Mouse (Mus musculus) ES-Bruce4 (cell line): Measurements from ENCODE around the gene Mettl7a2. TPM values are rescaled to one million over a fixed set of nuclear protein-coding genes. Genes with fewer than 3 reads are reported as not detected.

Experiments used
- H3K27ac ChIP-seq: 2 replicates; pipeline ENCODE4 v1.5.1; 2012; ENCODE audit warnings: low read length, inconsistent platforms; ENCODE audit not compliant: insufficient read depth
- H3K27me3 ChIP-seq: 2 replicates; pipeline ENCODE4 v1.6.1; 2012; ENCODE audit warnings: mild to moderate bottlenecking, low read length, inconsistent platforms; ENCODE audit not compliant: control insufficient read depth, poor library complexity, insufficient read depth, severe bottlenecking
- H3K36me3 ChIP-seq: 2 replicates; pipeline ENCODE4 v1.6.1; 2012; ENCODE audit warnings: inconsistent platforms, mild to moderate bottlenecking, low read length, moderate library complexity; ENCODE audit not compliant: control insufficient read depth, poor library complexity, insufficient read depth, severe bottlenecking
- H3K4me1 ChIP-seq: one replicate; pipeline ENCODE4 v1.8.1; 2011; ENCODE audit warnings: low read length; ENCODE audit not compliant: control insufficient read depth, insufficient read depth
- H3K4me3 ChIP-seq: 2 replicates; pipeline ENCODE4 v1.5.1; 2011; ENCODE audit warnings: low read depth, mild to moderate bottlenecking, low read length
- H3K9ac ChIP-seq: 2 replicates; pipeline ENCODE4 v1.6.1; 2012; ENCODE audit warnings: low read depth, mild to moderate bottlenecking, inconsistent platforms; ENCODE audit not compliant: poor library complexity, severe bottlenecking
- H3K9me3 ChIP-seq: replicated peaks from 2 replicates; pipeline ENCODE4 v1.6.1; 2012; ENCODE audit warnings: mild to moderate bottlenecking, low read length, inconsistent platforms; ENCODE audit not compliant: control insufficient read depth, poor library complexity, insufficient read depth, severe bottlenecking
- CTCF ChIP-seq: IDR thresholded peaks from one replicate; pipeline ENCODE4 v1.8.1; 2011; ENCODE audit warnings: low read depth, low read length
- EP300 ChIP-seq: IDR thresholded peaks from 2 replicates; pipeline ENCODE4 v1.6.1; 2011; ENCODE audit warnings: low read depth, low read length; ENCODE audit not compliant: insufficient read depth
- POLR2A ChIP-seq: IDR thresholded peaks from one replicate; pipeline ENCODE4 v1.8.1; 2011; ENCODE audit warnings: low read length; ENCODE audit not compliant: insufficient read depth
- polyA plus RNA-seq: library from polyadenylated mRNA; stranded (reverse); fragments of >200 nt; gene quantifications from 2 replicates; pipeline ENCODE4 v1.2.4, GENCODE M21; 2011; ENCODE audit warnings: low read depth; ENCODE audit not compliant: missing spikeins, insufficient read depth, insufficient read length

Gene Mettl7a2
- polyA plus RNA-seq, 1 experiment, result not detected

DNA sequence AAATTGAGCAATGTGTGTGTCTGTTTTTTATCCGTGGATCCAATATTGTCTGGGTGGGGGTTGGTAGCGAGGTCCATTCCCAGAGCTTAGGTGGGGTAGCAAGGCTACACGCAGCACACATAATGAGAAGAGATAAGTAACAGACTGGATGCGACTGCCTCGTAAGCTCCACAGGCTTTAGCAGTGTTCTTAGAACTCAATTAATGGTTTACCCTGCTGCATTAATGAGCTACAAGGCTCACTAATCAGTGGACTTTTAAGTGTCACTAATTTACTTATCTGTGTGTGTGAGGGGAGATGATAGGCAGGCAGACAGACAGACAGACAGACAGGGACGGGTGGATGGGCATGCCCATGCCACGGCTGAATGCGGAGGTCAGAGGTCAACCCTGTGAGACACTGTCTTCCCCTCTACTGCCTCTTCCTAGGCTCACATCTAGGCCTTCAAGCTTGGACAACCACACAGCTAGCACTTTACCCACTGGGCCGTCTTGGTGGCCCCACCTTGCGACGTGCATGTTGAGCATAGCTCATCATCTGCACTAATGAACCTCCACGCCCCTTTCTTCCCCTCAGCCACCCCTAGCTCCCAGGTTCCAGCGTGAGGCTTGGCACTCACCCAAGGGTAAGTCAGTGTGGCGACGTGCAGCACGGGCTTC lies 47.7 kb downstream of the Mettl7a2 start:
- Histone ChIP-seq H3K27me3 (no peaks in the 10 kb centered on the region), H3K9me3 (no peaks in the 10 kb centered on the region), H3K36me3 (peaks cover 3% of the 10 kb centered on the region)

DNA sequence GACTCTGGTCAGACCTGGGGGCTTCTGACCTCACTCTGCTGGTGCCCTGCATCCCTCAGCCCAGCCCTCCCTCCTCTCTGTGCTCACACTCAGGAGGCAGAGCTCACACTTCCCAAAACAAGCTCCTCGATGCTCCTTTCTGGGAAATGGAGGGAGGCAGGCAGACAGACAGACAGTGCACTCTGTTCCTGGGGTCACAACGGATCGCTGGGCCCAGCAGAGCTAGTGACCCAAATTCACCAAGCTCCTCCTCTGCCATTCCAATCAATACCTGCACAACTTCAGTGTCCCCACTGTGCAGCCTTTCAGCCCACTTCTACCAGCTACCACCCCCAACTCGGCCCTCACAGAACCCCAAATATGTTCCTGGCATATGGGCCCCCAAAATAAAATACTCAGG lies 48.8 kb downstream of the Mettl7a2 start:
- no peaks in the 10 kb centered on the region for H3K27me3 ChIP-seq
- no peaks in the 10 kb centered on the region for H3K4me1 ChIP-seq
- H3K27ac ChIP-seq, result no peak overlapping the region
- TF ChIP-seq CTCF (no peak), POLR2A (no peak), EP300 (no peak)
- H3K9me3 ChIP-seq, result no peaks in the 10 kb centered on the region
- no peak overlapping the region for H3K9ac ChIP-seq
- H3K36me3 ChIP-seq, result peaks cover 3% of the 10 kb centered on the region
- H3K4me3 ChIP-seq, result no peak overlapping the region

More for the DNA sequence above, 47.7 kb downstream of the Mettl7a2 start:
- no peak overlapping the region for H3K9ac ChIP-seq
- H3K27ac ChIP-seq, result no peak overlapping the region
- TF ChIP-seq CTCF (no peak), EP300 (no peak), POLR2A (no peak)
- no peaks in the 10 kb centered on the region for H3K4me1 ChIP-seq
- no peak overlapping the region for H3K4me3 ChIP-seq

GRCm38 (mm10) chr15:100402347-100402746 lies 49.3 kb downstream of the Mettl7a2 start:
- Histone ChIP-seq H3K27ac (no peak overlapping the region), H3K4me3 (no peak overlapping the region), H3K4me1 (no peaks in the 10 kb centered on the region), H3K9ac (no peak overlapping the region), H3K27me3 (no peaks in the 10 kb centered on the region), H3K9me3 (no peaks in the 10 kb centered on the region), H3K36me3 (peaks cover 3% of the 10 kb centered on the region)
- no peak for TF ChIP-seq CTCF
- TF ChIP-seq EP300, result no peak
- TF ChIP-seq POLR2A, result no peak

DNA sequence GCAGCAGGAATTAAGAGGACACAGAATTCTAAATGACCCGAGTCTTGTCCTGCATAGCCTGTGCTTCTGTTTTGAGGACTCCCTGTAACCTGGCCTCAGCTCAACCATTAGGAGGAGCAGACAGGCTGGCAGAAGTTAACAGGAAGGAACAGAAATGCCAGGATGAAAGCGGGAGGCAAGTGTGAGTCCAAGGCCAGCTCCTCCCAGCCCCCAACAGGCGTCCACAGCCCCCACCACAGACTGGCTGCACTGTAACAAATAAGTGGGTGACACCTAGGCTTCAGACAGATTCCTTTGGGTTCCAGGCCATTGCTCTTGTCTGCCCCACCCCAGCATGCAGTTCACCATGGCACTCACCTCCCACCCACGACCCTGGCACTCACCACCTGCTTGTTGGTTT lies 49.8 kb downstream of the Mettl7a2 start:
- Histone ChIP-seq H3K9ac (no peak overlapping the region), H3K4me3 (no peak overlapping the region), H3K27me3 (no peaks in the 10 kb centered on the region), H3K9me3 (no peaks in the 10 kb centered on the region), H3K36me3 (peaks cover 3% of the 10 kb centered on the region), H3K27ac (no peak overlapping the region), H3K4me1 (no peaks in the 10 kb centered on the region)
- TF ChIP-seq EP300 (no peak), POLR2A (no peak), CTCF (no peak)

- Histone ChIP-seq H3K36me3 (peaks cover 3% of the 10 kb centered on the region), H3K9me3 (no peaks in the 10 kb centered on the region), H3K4me1 (no peaks in the 10 kb centered on the region), H3K4me3 (no peak overlapping the region), H3K27ac (no peak overlapping the region), H3K9ac (no peak overlapping the region), H3K27me3 (no peaks in the 10 kb centered on the region)
- TF ChIP-seq EP300, result no peak
- TF ChIP-seq CTCF, result no peak
Observed at GRCm38 (mm10) chr15:100403318-100404000, 50.5 kb downstream of the Mettl7a2 start.

DNA sequence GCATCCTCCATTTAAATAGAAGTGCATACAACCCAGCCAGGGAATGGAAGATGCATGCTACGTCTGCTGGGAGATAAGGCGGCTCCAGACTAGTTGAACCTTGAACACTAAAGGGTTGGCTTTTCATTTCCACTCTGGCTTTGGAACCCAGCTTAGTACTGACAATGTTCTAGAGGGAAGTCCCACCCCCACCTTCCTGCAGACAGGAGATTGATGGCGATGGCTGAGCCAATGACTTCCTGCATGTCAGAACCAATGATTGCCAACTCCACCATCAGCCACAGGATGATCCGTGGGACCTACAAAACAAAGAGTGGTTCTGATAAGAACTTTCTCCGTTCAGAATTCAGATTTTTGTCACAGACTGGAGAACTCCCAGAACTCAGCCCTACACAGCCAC lies 53.1 kb downstream of the Mettl7a2 start:
- H3K9me3 ChIP-seq, result no peaks in the 10 kb centered on the region
- no peaks in the 10 kb centered on the region for H3K27me3 ChIP-seq
- H3K4me3 ChIP-seq, result peak overlapping the region; percentile 15; the same call in 1 of the 2 replicates
- no peaks in the 10 kb centered on the region for H3K4me1 ChIP-seq
- H3K36me3 ChIP-seq, result no peaks in the 10 kb centered on the region; the same call in none of the 2 replicates
- H3K27ac ChIP-seq, result no peak overlapping the region
- H3K9ac ChIP-seq, result no peak overlapping the region
- no peak for TF ChIP-seq POLR2A
- no peak for TF ChIP-seq EP300
- TF ChIP-seq CTCF, result no peak
